Mouse (Mus musculus) liver, adult 2 months (tissue): ENCODE results near the gene Slc16a12.

Experiments used
- CTCF ChIP-seq: fragments of 200-500 bp; IDR thresholded peaks from 2 replicates; pipeline ENCODE4 v1.5.1; 2011; ENCODE audit warnings: low read depth, low read length, control low read depth
- POLR2A ChIP-seq: fragments of 200-500 bp; IDR thresholded peaks from 2 replicates; pipeline ENCODE4 v1.6.1; 2011; ENCODE audit warnings: low read length, control low read depth; ENCODE audit not compliant: insufficient read depth; ENCODE audit errors: extremely low read depth

- TF ChIP-seq POLR2A = no peak
- TF ChIP-seq CTCF = no peak
These were observed 5.5 kb upstream of the Slc16a12 start for GRCm38 (mm10) chr19:34752391-34753092.
